Comparison of ENCODE assay signal across 27 mouse cellular contexts in genomic region chr3:88452246-88452645, GRCm38 (mm10). TPM values are rescaled to one million over a fixed set of nuclear protein-coding genes. Genes with fewer than 3 reads are reported as not detected.
DNase-seq lines count a peak whose midpoint lies in the region; ATAC-seq and TF ChIP-seq lines count a peak whose summit lies in the region.
"Had no signal": no experiment of that assay in that cellular context is flagged by ENCODE, and none has a peak within 500 bp of the region (broad histone marks: within the 10 kb centered on the region; RNA-seq: fewer than 3 reads in every experiment).

No protein-coding gene starts in this region.

- DNase-seq in 416B (ENCODE audit: low read depth): peak; percentile 39
- DNase-seq in CD4-positive, CD25-positive, alpha-beta regulatory T cell, adult 2 months (ENCODE audit: low read depth, low spot score): peak; percentile 48
- peak; percentile 63 for DNase-seq in induced T-regulatory cell, adult 2 months (ENCODE audit: low read depth)
- peak; percentile 59 for DNase-seq in thymus, postnatal 0 days (ENCODE audit: low spot score)
- no peak for DNase-seq in kidney, postnatal 14 days
- no peak for DNase-seq in retina, postnatal 1 day
- DNase-seq in embryo, embryonic 11 days: no peak
- DNase-seq in liver, postnatal 0 days: no peak
- DNase-seq: adrenal gland, postnatal 36 days; gastrocnemius, postnatal 14 days; heart, adult 11 months; heart, postnatal 4 days; kidney, adult 11 months; kidney, postnatal 25 days; right cerebral cortex, postnatal 14 days had no signal

- no peak overlapping the region for H3K4me2 ChIP-seq in liver, postnatal 0 days (ENCODE audit: low read depth, low read length)
- H3K4me2 ChIP-seq: embryonic facial prominence, embryonic 15.5 days; forebrain, embryonic 13.5 days; hindbrain, embryonic 14.5 days; limb, embryonic 13.5 days; liver, embryonic 11.5 days; midbrain, embryonic 15.5 days; neural tube, embryonic 13.5 days had no signal

- 53% methylated on average over 5 of the region's 5 CpGs for WGBS in liver, postnatal 0 days (ENCODE audit: insufficient replicate concordance)

- TF ChIP-seq CTCF in liver, postnatal 0 days (IDR thresholded peaks at IDR 0.05; ENCODE audit: low read depth): no peak

- H3K27ac ChIP-seq in liver, postnatal 0 days (ENCODE audit: low read depth): no peak overlapping the region
- H3K27ac ChIP-seq: embryonic facial prominence, embryonic 10.5 days; embryonic facial prominence, embryonic 15.5 days; forebrain, embryonic 13.5 days; heart, embryonic 10.5 days; hindbrain, embryonic 14.5 days; layer of hippocampus, adult 2 months; limb, embryonic 13.5 days; macrophage; midbrain, embryonic 15.5 days; neural tube, embryonic 13.5 days had no signal

- H3K9me3 ChIP-seq in liver, postnatal 0 days (ENCODE audit: low read length): no peaks in the 10 kb centered on the region
- H3K9me3 ChIP-seq: embryonic facial prominence, embryonic 10.5 days; embryonic facial prominence, embryonic 15.5 days; forebrain, embryonic 13.5 days; heart, embryonic 10.5 days; limb, embryonic 13.5 days; midbrain, embryonic 15.5 days; neural tube, embryonic 13.5 days had no signal

- no peak overlapping the region for H3K4me3 ChIP-seq in liver, postnatal 0 days (ENCODE audit: low read depth, low read length)
- H3K4me3 ChIP-seq: embryonic facial prominence, embryonic 10.5 days; embryonic facial prominence, embryonic 15.5 days; forebrain, embryonic 13.5 days; heart, embryonic 10.5 days; layer of hippocampus, adult 2 months; limb, embryonic 13.5 days; midbrain, embryonic 15.5 days; neural tube, embryonic 13.5 days had no signal

- no peak for ATAC-seq in liver, postnatal 0 days
- ATAC-seq: forebrain, embryonic 13.5 days; inflammation-experienced regulatory T-cells, adult 6 months; midbrain, embryonic 15.5 days had no signal

- H3K36me3 ChIP-seq in liver, postnatal 0 days (replicated peaks; ENCODE audit: insufficient read depth, low read length): peaks cover 29% of the 10 kb centered on the region
- H3K36me3 ChIP-seq: embryonic facial prominence, embryonic 10.5 days; embryonic facial prominence, embryonic 15.5 days; heart, embryonic 10.5 days; limb, embryonic 13.5 days had no signal

- H3K27me3 ChIP-seq in liver, postnatal 0 days (ENCODE audit: insufficient read depth, low read length): peaks cover 4% of the 10 kb centered on the region; the same call in 1 of the 2 replicates
- H3K27me3 ChIP-seq: embryonic facial prominence, embryonic 15.5 days; forebrain, embryonic 13.5 days; midbrain, embryonic 15.5 days had no signal

- no peak for TF ChIP-seq EP300 in liver, postnatal 0 days (IDR thresholded peaks at IDR 0.05; ENCODE audit: low read depth)

- no peak overlapping the region for H3K9ac ChIP-seq in liver, postnatal 0 days (replicated peaks)
- H3K9ac ChIP-seq: embryonic facial prominence, embryonic 15.5 days; forebrain, embryonic 13.5 days; hindbrain, embryonic 14.5 days; limb, embryonic 13.5 days; midbrain, embryonic 15.5 days; neural tube, embryonic 13.5 days had no signal

- peaks cover 41% of the 10 kb centered on the region for H3K4me1 ChIP-seq in liver, postnatal 0 days (ENCODE audit: insufficient read depth)

RNA-seq across cellular contexts. Expression of gene Sema4a, which starts 8.7 kb away (rescaled TPM):
- 14.6 and 15.1 TPM in 2 replicates for polyA plus RNA-seq in thymus, postnatal 0 days (2015; fragmentation: Nextera tagmentation; extraction: Ambion mirVana)
- polyA plus RNA-seq in liver, postnatal 0 days (2015; fragmentation: Nextera tagmentation; extraction: Ambion mirVana): 27.3 and 30.0 TPM in 2 replicates

RNA-seq across cellular contexts. Expression of gene Slc25a44, which starts 27.3 kb away (rescaled TPM):
- 9.6 and 12.3 TPM in 2 replicates for polyA plus RNA-seq in thymus, postnatal 0 days (2015; fragmentation: Nextera tagmentation; extraction: Ambion mirVana)
- 9.0 and 9.2 TPM in 2 replicates for polyA plus RNA-seq in liver, postnatal 0 days (2015; fragmentation: Nextera tagmentation; extraction: Ambion mirVana)

RNA-seq across cellular contexts. Expression of gene Pmf1, which starts 42.1 kb away (rescaled TPM):
- polyA plus RNA-seq in thymus, postnatal 0 days (2015; fragmentation: Nextera tagmentation; extraction: Ambion mirVana): 144 and 151 TPM in 2 replicates
- polyA plus RNA-seq in liver, postnatal 0 days (2015; fragmentation: Nextera tagmentation; extraction: Ambion mirVana): 59.5 and 64.3 TPM in 2 replicates

RNA-seq across cellular contexts. Expression of gene Lmna, which starts 57.5 kb away (rescaled TPM):
- 40.6 and 43.8 TPM in 2 replicates for polyA plus RNA-seq in thymus, postnatal 0 days (2015; fragmentation: Nextera tagmentation; extraction: Ambion mirVana)
- polyA plus RNA-seq in liver, postnatal 0 days (2015; fragmentation: Nextera tagmentation; extraction: Ambion mirVana): 68.4 and 73.4 TPM in 2 replicates

Comparison
In these comparisons a context has a peak if more than half of its experiments do, and no peak if none do; other contexts are left out.
1. DNase-seq: peak in 416B (single experiment), CD4-positive, CD25-positive, alpha-beta regulatory T cell, adult 2 months (single experiment), induced T-regulatory cell, adult 2 months (single experiment) and thymus, postnatal 0 days (single experiment); none in kidney, postnatal 14 days (single experiment), retina, postnatal 1 day (single experiment), embryo, embryonic 11 days (single experiment) and liver, postnatal 0 days (single experiment).